Mouse (Mus musculus): ENCODE measurements around the gene Bpifb9b.
"Not testable (repeated sequence)": the region's sequence is repeated elsewhere in the genome, so short reads cannot be mapped to it uniquely, and the experiment has no call there.

Gene Bpifb9b

DNA sequence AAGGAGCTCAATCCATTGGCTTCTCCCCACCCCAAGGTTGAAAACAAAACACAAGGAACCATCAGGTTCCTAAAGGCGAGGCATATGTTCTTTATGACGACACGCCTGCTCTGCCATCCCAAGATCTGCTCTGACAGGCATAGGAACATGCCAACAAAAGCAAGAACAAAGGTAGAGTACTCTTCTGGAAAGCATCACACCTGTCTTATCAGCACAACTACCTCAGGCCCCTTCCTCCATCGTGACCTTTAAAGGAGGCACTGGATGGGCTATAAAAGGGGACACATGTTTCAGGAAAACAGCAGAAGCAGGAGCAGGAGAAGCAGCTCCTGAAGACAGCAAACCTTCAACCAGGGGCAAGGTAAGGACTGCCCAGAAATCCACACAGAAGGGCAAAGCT lies at the start of gene Bpifb9b:
Gene Bpifb9b, plus strand, starts transcription at position 301 of the 400 bp plus-strand sequence.
- not testable (repeated sequence) for DNase-seq (ENCODE audit: low read depth, low spot score)

DNA sequence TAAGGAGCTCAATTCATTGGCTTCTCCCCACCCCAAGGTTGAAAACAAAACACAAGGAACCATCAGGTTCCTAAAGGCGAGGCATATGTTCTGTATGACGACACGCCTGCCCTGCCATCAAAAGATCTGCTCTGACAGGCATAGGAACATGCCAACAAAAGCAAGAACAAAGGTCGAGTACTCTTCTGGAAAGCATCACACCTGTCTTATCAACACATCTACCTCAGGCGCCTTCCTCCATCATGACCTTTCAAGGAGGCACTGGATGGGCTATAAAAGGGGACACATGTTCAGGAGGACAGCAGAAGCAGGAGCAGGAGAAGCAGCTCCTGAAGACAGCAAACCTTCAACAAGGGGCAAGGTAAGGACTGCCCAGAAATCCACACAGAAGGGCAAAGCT lies 49.5 kb upstream of the Bpifb9b start, which contains the start of gene Bpifb9a:
Gene Bpifb9a, plus strand, starts transcription at position 301 of the 400 bp plus-strand sequence.
- DNase-seq (ENCODE audit: low read depth, low spot score): not testable (repeated sequence)

DNA sequence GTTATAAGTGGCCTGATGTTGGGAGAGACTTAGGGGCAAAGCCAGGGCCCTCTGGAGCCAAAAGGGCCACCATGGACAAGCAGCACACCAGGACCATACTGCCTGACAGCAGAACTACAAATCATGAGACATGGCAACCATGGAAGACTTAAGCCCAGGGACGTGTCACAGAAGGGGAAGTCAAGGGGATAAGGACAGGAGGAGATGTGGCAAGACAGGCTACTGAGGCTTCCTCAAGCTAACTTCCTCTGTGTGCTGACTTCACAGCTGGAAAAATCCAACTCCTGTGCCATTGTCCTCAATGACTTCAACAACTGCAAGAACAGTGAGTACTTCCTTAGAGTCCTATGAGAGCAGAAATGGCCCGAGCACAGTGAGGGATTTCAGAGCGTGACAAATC lies 42.6 kb upstream of the Bpifb9b start:
- DNase-seq (ENCODE audit: low read depth, low spot score): not testable (repeated sequence)

DNA sequence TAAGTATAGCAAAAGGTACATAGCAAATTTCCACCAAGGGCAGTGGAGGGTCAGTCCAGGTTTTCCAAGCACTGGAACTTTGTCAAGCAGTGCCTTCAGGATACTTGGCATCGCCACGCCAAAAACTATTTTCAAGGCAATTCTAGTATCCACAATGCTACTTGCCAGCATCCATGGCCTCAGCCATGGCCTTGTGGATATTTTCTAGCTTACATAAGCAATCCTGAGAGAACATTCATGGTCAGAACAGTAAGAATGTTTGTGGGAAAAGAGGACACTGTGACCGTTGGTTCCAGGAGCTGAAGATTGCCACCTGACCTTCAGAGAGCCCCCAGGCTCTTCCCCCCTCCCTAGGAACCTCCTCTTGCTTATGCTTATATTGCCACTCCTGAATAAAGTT lies 15.2 kb upstream of the Bpifb9b start:
- not testable (repeated sequence) for DNase-seq (ENCODE audit: low read depth, low spot score)

DNA sequence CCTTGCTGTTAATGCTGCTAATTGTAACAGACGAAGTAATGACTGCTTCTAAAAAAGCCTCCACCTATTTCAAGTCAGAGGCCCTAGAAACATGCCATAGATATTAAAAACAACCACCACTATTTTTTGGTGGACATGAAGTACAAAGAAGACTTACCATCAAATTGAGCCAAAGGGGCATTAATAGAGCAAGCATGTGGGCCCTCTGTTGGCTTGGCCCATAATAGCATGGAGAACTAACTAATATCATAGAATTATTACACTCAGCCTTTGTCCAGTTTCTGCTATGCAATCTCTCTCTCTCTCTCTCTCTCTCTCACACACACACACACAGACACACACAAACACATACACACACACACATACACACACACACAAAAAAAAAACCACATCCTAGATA lies 14.2 kb upstream of the Bpifb9b start:
- DNase-seq (ENCODE audit: low read depth, low spot score): no peak

- DNase-seq (ENCODE audit: low read depth, low spot score): peak; percentile 79
Observed at GRCm38 (mm10) chr2:154294746-154295145, 12.3 kb upstream of the Bpifb9b start.

- DNase-seq (ENCODE audit: low read depth, low spot score): peak; percentile 87
Observed at GRCm38 (mm10) chr2:154300496-154300895, 6.5 kb upstream of the Bpifb9b start.

GRCm38 (mm10) chr2:154301763-154302162 lies 5.3 kb upstream of the Bpifb9b start:
- DNase-seq (ENCODE audit: low read depth, low spot score): no peak

- DNase-seq (ENCODE audit: low read depth, low spot score): not testable (repeated sequence)
Observed at GRCm38 (mm10) chr2:154304604-154305003, 2.4 kb upstream of the Bpifb9b start.

DNA sequence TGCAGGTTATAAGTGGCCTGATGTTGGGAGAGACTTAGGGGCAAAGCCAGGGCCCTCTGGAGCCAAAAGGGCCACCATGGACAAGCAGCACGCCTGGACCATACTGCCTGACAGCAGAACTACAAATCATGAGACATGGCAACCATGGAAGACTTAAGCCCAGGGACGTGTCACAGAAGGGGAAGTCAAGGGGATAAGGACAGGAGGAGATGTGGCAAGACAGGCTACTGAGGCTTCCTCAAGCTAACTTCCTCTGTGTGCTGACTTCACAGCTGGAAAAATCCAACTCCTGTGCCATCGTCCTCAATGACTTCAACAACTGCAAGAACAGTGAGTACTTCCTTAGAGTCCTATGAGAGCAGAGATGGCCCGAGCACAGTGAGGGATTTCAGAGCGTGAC lies 6.7 kb downstream of the Bpifb9b start:
- not testable (repeated sequence) for DNase-seq (ENCODE audit: low read depth, low spot score)

DNA sequence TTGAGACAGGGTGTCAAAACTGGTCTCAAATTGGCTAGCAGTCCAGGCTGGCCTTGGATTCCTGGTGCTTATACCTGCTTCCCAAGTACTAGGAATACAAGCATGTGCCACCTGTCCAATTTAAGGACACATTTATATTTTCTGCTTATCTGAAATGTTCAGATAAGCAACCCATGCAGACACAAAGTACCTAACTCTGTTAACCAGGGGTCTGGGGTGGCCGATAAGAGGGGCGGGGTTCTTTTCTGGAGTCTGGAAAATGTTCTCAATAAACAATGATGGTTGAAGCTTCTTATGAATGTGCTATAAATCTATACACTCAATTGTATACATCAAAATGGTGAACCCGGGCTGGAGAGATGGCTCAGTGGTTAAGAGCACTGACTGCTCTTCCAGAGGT lies 19.8 kb downstream of the Bpifb9b start:
- no peak for DNase-seq (ENCODE audit: low read depth, low spot score)

GRCm38 (mm10) chr2:154335572-154335971 lies 28.5 kb downstream of the Bpifb9b start:
- DNase-seq (ENCODE audit: low read depth, low spot score): peak; percentile 67

GRCm38 (mm10) chr2:154338161-154338560 lies 31.1 kb downstream of the Bpifb9b start:
- DNase-seq (ENCODE audit: low read depth, low spot score): peak; percentile 83

DNA sequence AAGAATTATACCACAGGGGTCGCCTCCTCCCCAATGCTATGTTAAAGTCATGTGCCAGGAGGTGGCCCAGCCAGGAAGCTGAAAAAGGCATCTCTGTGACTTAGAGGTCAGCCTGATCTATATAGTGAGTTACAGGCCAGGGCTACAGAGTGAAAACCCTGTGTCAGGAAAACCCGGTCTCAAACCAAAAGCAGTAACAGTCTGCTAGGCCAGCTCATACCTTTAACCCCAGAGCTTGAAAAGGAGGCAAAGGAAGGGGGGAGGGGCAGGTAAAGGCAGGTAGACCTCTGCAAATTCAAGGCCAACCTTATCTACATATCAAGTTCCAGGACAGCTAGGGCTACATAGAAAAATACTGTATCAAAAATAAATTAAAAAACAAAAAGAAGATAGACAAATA lies 32.3 kb downstream of the Bpifb9b start:
- DNase-seq (ENCODE audit: low read depth, low spot score): peak; percentile 19

- no peak for DNase-seq (ENCODE audit: low read depth, low spot score)
Observed at GRCm38 (mm10) chr2:154348152-154348551, 41.1 kb downstream of the Bpifb9b start.

- DNase-seq (ENCODE audit: low read depth, low spot score): not testable (repeated sequence)
Observed at GRCm38 (mm10) chr2:154354000-154354425, 47.0 kb downstream of the Bpifb9b start.

DNA sequence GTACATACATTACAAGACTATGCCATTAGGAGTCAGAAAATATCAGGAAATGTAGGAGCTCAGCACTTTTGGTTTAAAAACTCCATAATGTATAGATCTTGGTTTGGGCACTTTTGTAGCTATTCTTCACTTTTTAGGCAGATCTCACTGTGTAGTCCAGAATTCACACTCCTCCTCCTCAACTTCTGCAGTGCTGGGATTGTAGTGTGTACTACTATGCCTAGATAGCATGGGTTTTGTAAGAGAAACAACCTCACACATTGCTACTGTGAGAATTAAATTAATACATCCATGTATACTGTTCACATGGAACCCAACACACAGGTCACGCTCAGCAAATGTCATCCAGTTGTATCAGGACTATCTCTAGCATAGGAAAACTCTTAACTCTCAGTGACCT lies 60.5 kb downstream of the Bpifb9b start:
- no peak for DNase-seq (ENCODE audit: low read depth, low spot score)
